Mouse (Mus musculus) intestine, embryonic 16.5 days (tissue): Measurements from ENCODE around the gene Dgkh. TPM values are rescaled to one million over a fixed set of nuclear protein-coding genes. Genes with fewer than 3 reads are reported as not detected.

ENCODE experiments used
- ATAC-seq: fragments of 200-750 bp; cut with Nextera tagmentation; 2 replicates; pipeline ENCODE4 v1.8.0; 2017; ENCODE audit warnings: moderate TSS enrichment, moderate library complexity
- H3K27ac ChIP-seq: fragments of 300-500 bp; sonication (generic); 2 replicates; pipeline ENCODE4 v1.5.1; 2014; ENCODE audit warnings: mild to moderate bottlenecking, low read length
- H3K27me3 ChIP-seq: fragments of 300-500 bp; sonication (generic); replicated peaks from 2 replicates; pipeline ENCODE4 v1.6.1; 2014; ENCODE audit warnings: low read length, control low read depth, mixed read lengths; ENCODE audit not compliant: control insufficient read depth, insufficient read depth
- H3K36me3 ChIP-seq: fragments of 300-500 bp; sonication (generic); 2 replicates; pipeline ENCODE4 v1.6.1; 2014; ENCODE audit warnings: low read length, control low read depth; ENCODE audit not compliant: control insufficient read depth, insufficient read depth
- H3K4me1 ChIP-seq: fragments of 300-500 bp; sonication (generic); 2 replicates; pipeline ENCODE4 v1.6.1; 2014; ENCODE audit warnings: low read length, control low read depth, mixed read lengths; ENCODE audit not compliant: control insufficient read depth, insufficient read depth
- H3K4me2 ChIP-seq: fragments of 300-500 bp; sonication (generic); 2 replicates; pipeline ENCODE4 v1.6.1; 2014; ENCODE audit warnings: low read depth, low read length, control low read depth
- H3K4me3 ChIP-seq: fragments of 300-500 bp; sonication (generic); 2 replicates; pipeline ENCODE4 v1.5.1; 2014; ENCODE audit warnings: mild to moderate bottlenecking, low read length
- H3K9ac ChIP-seq: fragments of 300-500 bp; sonication (generic); 2 replicates; pipeline ENCODE4 v1.6.1; 2014; ENCODE audit warnings: low read depth, low read length
- H3K9me3 ChIP-seq: fragments of 300-500 bp; sonication (generic); 2 replicates; pipeline ENCODE4 v1.6.1; 2016; ENCODE audit warnings: low read length, control low read depth; ENCODE audit not compliant: control insufficient read depth
- WGBS: fragments of 180-500 bp; shearing (Covaris S2); extraction: QIAGEN DNeasy Blood & Tissue Kit; methylation state at CpG from one replicate; pipeline ENCODE4 v1.1.7; 2014; 5-methylcytosine and 5-hydroxymethylcytosine counted together
- polyA plus RNA-seq: library from polyadenylated mRNA; unstranded; fragments of >200 nt; fragmentation: Nextera tagmentation; extraction: Ambion mirVana; gene quantifications from 2 replicates; pipeline ENCODE4 v1.2.1, GENCODE M21; 2015

Gene Dgkh
- polyA plus RNA-seq, 1 experiment from 2014 or later = 0.68 TPM

- no peak for ATAC-seq
- Histone ChIP-seq H3K27ac (no peak overlapping the region), H3K36me3 (no peaks in the 10 kb centered on the region), H3K4me3 (no peak overlapping the region), H3K9ac (no peak overlapping the region), H3K27me3 (no peaks in the 10 kb centered on the region), H3K4me2 (no peak overlapping the region), H3K9me3 (no peaks in the 10 kb centered on the region), H3K4me1 (peaks cover 1% of the 10 kb centered on the region; the same call in 1 of the 2 replicates)
- 66% methylated on average over 4 of the region's 4 CpGs for WGBS
Measured at GRCm38 (mm10) chr14:78690387-78690786, 42.2 kb downstream of the Dgkh start.

DNA sequence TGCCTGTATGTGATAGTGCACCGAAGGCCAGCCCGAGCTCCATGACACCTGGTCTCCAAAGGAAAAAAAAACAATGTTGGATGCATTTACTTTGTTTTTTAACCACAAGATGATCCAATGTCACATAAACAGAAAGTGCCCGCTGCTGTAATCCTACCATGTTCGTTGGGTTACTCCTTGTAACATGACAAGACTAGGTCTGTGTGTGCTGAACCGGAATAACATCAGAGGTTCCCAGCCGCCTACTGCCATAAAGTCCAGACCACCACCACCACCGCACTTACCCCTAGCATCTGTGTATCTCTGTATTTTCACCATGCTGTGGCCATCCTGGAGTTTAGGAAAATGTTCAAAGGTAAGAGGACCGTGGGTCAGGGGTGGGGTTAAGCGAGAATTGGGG, 42.6 kb downstream of the Dgkh start:
- no peak overlapping the region for H3K4me3 ChIP-seq
- peaks cover 4% of the 10 kb centered on the region; the same call in 1 of the 2 replicates for H3K4me1 ChIP-seq
- no peak for ATAC-seq
- H3K27me3 ChIP-seq = no peaks in the 10 kb centered on the region
- H3K36me3 ChIP-seq = no peaks in the 10 kb centered on the region
- H3K9me3 ChIP-seq = no peaks in the 10 kb centered on the region
- no peak overlapping the region for H3K4me2 ChIP-seq
- no peak overlapping the region for H3K27ac ChIP-seq
- no peak overlapping the region for H3K9ac ChIP-seq
- 93% methylated on average over 9 of the region's 9 CpGs for WGBS

- ATAC-seq = no peak
- Histone ChIP-seq H3K27me3 (no peaks in the 10 kb centered on the region), H3K36me3 (no peaks in the 10 kb centered on the region), H3K4me1 (peaks cover 4% of the 10 kb centered on the region; the same call in 1 of the 2 replicates), H3K27ac (no peak overlapping the region), H3K4me3 (no peak overlapping the region), H3K4me2 (no peak overlapping the region), H3K9ac (no peak overlapping the region), H3K9me3 (no peaks in the 10 kb centered on the region)
- WGBS = 76% methylated on average over 4 of the region's 4 CpGs
Measured at GRCm38 (mm10) chr14:78687716-78688115, 44.9 kb downstream of the Dgkh start.

DNA sequence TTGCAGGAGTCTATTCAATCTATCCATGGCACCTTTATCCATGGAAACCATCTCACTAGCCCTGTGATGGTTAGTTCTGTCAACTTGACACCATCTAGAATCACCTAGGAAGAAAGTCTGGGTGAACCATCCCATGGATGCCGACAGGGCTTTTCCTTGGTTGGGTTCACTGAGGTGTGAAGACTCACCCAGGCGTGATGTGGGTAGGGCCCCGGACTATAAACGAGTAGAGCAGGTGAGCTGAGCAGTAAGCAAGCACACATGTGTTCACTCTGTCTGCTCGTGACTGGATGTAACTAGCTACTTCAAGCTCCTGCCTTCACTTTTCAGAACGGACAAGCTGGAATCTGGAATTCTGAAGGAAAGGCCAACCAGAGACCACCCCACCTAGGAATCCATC, 45.9 kb downstream of the Dgkh start:
- Histone ChIP-seq H3K9ac (no peak overlapping the region), H3K4me1 (peaks cover 4% of the 10 kb centered on the region; the same call in 1 of the 2 replicates), H3K36me3 (no peaks in the 10 kb centered on the region), H3K9me3 (no peaks in the 10 kb centered on the region), H3K27me3 (no peaks in the 10 kb centered on the region), H3K27ac (no peak overlapping the region), H3K4me3 (no peak overlapping the region), H3K4me2 (no peak overlapping the region)
- 93% methylated on average over 6 of the region's 6 CpGs for WGBS
- ATAC-seq = no peak

GRCm38 (mm10) chr14:78684171-78684570, 48.4 kb downstream of the Dgkh start:
- peak; percentile 67 for ATAC-seq
- WGBS = 48% methylated on average over 4 of the region's 4 CpGs
- Histone ChIP-seq H3K4me3 (no peak overlapping the region), H3K9me3 (no peaks in the 10 kb centered on the region), H3K4me1 (peaks cover 4% of the 10 kb centered on the region; the same call in 1 of the 2 replicates), H3K9ac (no peak overlapping the region), H3K4me2 (no peak overlapping the region), H3K27me3 (no peaks in the 10 kb centered on the region), H3K27ac (no peak overlapping the region), H3K36me3 (no peaks in the 10 kb centered on the region)

GRCm38 (mm10) chr14:78678981-78679380, 53.6 kb downstream of the Dgkh start:
- Histone ChIP-seq H3K4me2 (no peak overlapping the region), H3K27ac (no peak overlapping the region), H3K4me1 (0 out of 2 replicates have a peak, but pooled peaks cover 3% of the 10 kb centered on the region), H3K36me3 (no peaks in the 10 kb centered on the region), H3K9me3 (no peaks in the 10 kb centered on the region), H3K4me3 (no peak overlapping the region), H3K27me3 (no peaks in the 10 kb centered on the region), H3K9ac (no peak overlapping the region)
- 75% methylated on average over 3 of the region's 3 CpGs for WGBS
- no peak for ATAC-seq

GRCm38 (mm10) chr14:78677852-78678588, 54.6 kb downstream of the Dgkh start:
- H3K4me1 ChIP-seq = 0 out of 2 replicates have a peak, but pooled peaks cover 3% of the 10 kb centered on the region
- ATAC-seq = no peak
- 26% methylated on average over 7 of the region's 7 CpGs for WGBS
- no peak overlapping the region for H3K27ac ChIP-seq
- H3K4me3 ChIP-seq = no peak overlapping the region
- no peaks in the 10 kb centered on the region for H3K9me3 ChIP-seq
- H3K4me2 ChIP-seq = no peak overlapping the region
- no peaks in the 10 kb centered on the region for H3K36me3 ChIP-seq
- H3K9ac ChIP-seq = no peak overlapping the region
- H3K27me3 ChIP-seq = no peaks in the 10 kb centered on the region

DNA sequence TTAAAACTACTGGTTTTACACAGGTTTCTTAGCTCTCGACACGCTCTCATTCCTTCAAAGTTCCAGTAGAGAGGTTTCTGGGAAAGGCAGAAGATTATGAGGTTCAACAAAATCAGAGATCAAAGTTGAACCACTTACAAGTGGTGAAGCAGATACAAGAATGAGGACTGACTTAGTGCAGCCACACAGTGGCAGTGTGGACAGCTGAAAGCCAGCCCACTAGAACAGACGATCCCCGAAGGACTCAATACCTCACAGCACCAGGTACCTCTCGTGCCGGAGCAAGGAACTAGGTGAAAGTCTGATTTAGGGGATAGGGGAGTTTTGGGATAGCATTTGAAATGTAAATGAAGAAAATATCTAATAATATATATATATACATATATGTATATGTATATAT, 56.1 kb downstream of the Dgkh start:
- no peak overlapping the region for H3K4me3 ChIP-seq
- no peak for ATAC-seq
- H3K9ac ChIP-seq = no peak overlapping the region
- no peaks in the 10 kb centered on the region for H3K27me3 ChIP-seq
- WGBS = 63% methylated on average over 6 of the region's 6 CpGs
- no peaks in the 10 kb centered on the region for H3K36me3 ChIP-seq
- H3K4me2 ChIP-seq = no peak overlapping the region
- H3K27ac ChIP-seq = no peak overlapping the region
- no peaks in the 10 kb centered on the region for H3K9me3 ChIP-seq
- 0 out of 2 replicates have a peak, but pooled peaks cover 3% of the 10 kb centered on the region for H3K4me1 ChIP-seq

DNA sequence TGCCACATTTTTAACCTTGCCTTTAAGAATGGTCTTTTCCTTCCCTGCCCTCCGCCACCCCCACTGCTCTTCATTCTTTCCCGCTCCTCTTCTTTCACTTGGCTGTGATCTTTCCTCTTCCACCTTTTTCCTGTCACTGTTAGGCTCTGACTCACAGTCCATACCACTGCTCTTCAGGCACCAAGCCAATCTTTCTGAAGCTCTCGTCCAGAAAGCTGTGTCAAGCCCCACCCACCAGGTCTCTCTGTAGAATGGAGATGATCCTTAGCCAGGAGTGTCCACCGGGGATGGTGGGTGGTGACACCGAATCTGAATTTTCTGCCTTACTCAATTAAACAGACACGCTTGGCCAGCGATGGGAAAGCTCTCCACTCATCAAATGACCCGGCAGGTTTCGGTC, 58.0 kb downstream of the Dgkh start:
- Histone ChIP-seq H3K9ac (no peak overlapping the region), H3K27ac (no peak overlapping the region), H3K4me2 (no peak overlapping the region), H3K4me3 (no peak overlapping the region), H3K36me3 (no peaks in the 10 kb centered on the region), H3K4me1 (0 out of 2 replicates have a peak, but pooled peaks cover 3% of the 10 kb centered on the region), H3K9me3 (no peaks in the 10 kb centered on the region), H3K27me3 (no peaks in the 10 kb centered on the region)
- no peak for ATAC-seq
- WGBS = 79% methylated on average over 9 of the region's 9 CpGs
